Mouse (Mus musculus) embryonic stem cell, embryonic (primary cell): ENCODE results near the gene Hist1h3c.
"Not testable (repeated sequence)": the region's sequence is repeated elsewhere in the genome, so short reads cannot be mapped to it uniquely, and the experiment has no call there.

Source experiments
- CTCF ChIA-PET, 4 experiments: fragments of 300-600 bp in 2 of 4; fragments of 350-600 bp in 2 of 4; sonication (Branson Sonifier 250); formaldehyde crosslinking; loops; one replicate each; lab custom pipeline; 2022; ENCODE audit warnings: inconsistent platforms in 2 of 4; lab: Charles Lee
- POLR2A ChIA-PET, 4 experiments: fragments of 300-600 bp in 2 of 4; fragments of 350-600 bp in 2 of 4; sonication (Branson Sonifier 250); formaldehyde crosslinking; loops; one replicate each; lab custom pipeline; 2022; ENCODE audit warnings: antibody characterized with exemption in 4 of 4, inconsistent platforms in 1 of 4; lab: Charles Lee

The Hist1h3c gene

DNA sequence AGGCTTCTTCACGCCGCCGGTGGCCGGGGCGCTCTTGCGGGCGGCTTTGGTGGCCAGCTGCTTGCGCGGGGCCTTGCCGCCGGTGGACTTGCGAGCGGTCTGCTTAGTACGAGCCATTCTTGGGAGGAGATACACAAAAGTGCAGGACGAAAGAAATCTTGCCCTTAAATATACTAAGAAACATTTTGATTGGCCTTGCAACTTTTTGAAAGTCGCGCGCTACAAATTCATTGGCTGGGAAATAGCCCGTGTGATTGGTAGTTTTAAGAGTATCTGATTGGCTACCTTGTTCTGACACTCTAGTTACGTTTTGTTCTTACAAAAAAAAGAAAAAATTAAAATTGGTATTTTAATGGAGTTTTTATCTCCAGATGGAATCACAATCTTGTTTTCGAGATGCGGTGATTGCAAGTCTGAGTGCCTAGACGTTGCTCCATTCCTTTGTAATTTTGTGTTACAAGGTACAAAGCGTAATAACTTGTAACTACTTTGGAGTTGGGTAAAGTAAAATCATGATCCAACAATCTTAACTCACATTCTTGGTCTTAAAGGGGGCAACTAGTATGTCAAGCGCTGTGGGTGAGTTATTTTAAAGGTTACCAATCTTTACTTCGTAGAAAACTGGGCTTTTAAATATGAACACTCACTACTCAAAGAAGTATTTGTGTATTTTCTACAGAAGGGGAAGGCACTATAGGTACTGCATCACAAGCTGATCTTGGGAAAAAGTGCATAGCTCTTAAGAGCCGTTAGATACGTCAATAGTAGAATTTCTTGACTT, at the start of gene Hist1h3c:
Gene Hist1h3c (minus strand): TSS at position 222 of the 781 bp plus-strand sequence.
- ChIA-PET CTCF (interaction anchor here in 1 of 4 experiments (0.7 kb wide), 2 partner anchors 48 to 199 kb away, joined by 3 to 6 read pairs; partner anchors contain the start of gene Hist1h4c), POLR2A (interaction anchor here (0.6 to 44.4 kb wide), 65 partner anchors 4 to 1959 kb away, joined by 3 to 2331 read pairs (median 7); partner anchors contain the start of genes Hist1h4a (in 4 of the 4), Hist1h4b (in 4 of the 4), Hist1h4d (in 4 of the 4) and Hist1h1a (in 3 of the 4))

DNA sequence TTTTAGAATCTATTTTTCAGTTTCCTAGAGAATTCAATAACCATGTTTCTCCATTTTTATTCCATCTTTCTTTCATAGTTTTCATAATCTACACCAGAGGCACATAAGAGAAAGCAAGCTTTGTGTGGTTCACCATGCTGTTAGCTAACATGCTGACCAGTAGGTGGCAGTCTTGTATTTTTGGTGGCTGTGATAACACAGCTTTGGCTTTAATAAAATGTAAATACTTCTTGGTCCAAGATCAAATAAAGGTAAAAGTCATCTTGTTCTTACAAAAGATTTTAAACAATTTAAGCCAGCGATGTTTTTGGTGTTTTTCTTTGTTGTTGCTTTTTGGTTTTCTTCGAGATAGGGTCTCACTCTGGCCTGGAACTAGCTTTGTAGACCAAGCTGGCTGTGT, 47.1 kb upstream of the Hist1h3c start:
- ChIA-PET POLR2A (interaction anchor here in 3 of 4 experiments (0.5 to 1.9 kb wide), 11 partner anchors 29 to 1049 kb away, joined by 3 to 16 read pairs (median 4); partner anchors contain the start of genes Hist1h1a (in 3 of the 3), Hist1h3a (in 2 of the 3), Hist1h2ab (in 1 of the 3) and Hist1h3b (in 1 of the 3)), CTCF (interaction anchor here (0.5 to 1.8 kb wide), 54 partner anchors 9 to 1087 kb away, joined by 3 to 12 read pairs (median 4); partner anchors contain the start of genes Hist1h2aa (in 1 of the 4), Hist1h2ba (in 1 of the 4) and Hist1h4c (in 1 of the 4))

DNA sequence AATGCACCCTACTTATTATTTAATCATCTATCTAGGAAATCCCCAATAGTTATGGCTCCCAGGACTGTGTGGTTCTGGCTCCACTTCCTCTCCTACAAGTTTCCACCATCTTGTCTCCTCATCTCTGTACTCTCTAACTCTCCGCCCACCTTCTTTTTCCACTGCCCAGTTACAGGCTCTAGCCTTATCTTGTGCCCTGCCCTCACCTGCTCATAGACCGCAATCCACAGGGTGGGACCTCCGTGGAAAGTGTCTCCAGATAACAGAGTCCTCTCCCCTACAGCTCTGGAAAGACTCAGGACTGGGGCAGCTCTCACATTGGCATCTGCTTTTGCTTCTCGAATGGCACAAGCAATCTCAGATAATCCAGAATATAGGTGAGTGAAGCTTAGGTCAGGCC, 33.6 kb upstream of the Hist1h3c start:
- CTCF ChIA-PET: interaction anchor here in 2 of 4 experiments (0.7 to 1.1 kb wide), 2 partner anchors 13 to 475 kb away, joined by 3 read pairs; no protein-coding TSS in a partner anchor
- POLR2A ChIA-PET: interaction anchor here in 3 of 4 experiments (0.7 to 44.4 kb wide), 19 partner anchors 9 to 1217 kb away, joined by 3 to 2331 read pairs (median 5); partner anchors contain the start of genes Hist1h1a (in 3 of the 3), Hist1h3a (in 3 of the 3), Hist1h4a (in 3 of the 3) and Hist1h1c (in 2 of the 3)

- ChIA-PET CTCF (interaction anchor here in 1 of 4 experiments (0.7 kb wide), 1 partner anchor 144 kb away, joined by 4 read pairs; no protein-coding TSS in a partner anchor), POLR2A (interaction anchor here (0.7 to 44.4 kb wide), 19 partner anchors 9 to 620 kb away, joined by 3 to 2331 read pairs (median 5); partner anchors contain the start of genes Hist1h1a (in 3 of the 4), Hist1h2ac (in 3 of the 4), Hist1h2bc (in 3 of the 4) and Hist1h3a (in 3 of the 4))
Measured at GRCm38 (mm10) chr13:23778339-23778738, 32.9 kb upstream of the Hist1h3c start.

DNA sequence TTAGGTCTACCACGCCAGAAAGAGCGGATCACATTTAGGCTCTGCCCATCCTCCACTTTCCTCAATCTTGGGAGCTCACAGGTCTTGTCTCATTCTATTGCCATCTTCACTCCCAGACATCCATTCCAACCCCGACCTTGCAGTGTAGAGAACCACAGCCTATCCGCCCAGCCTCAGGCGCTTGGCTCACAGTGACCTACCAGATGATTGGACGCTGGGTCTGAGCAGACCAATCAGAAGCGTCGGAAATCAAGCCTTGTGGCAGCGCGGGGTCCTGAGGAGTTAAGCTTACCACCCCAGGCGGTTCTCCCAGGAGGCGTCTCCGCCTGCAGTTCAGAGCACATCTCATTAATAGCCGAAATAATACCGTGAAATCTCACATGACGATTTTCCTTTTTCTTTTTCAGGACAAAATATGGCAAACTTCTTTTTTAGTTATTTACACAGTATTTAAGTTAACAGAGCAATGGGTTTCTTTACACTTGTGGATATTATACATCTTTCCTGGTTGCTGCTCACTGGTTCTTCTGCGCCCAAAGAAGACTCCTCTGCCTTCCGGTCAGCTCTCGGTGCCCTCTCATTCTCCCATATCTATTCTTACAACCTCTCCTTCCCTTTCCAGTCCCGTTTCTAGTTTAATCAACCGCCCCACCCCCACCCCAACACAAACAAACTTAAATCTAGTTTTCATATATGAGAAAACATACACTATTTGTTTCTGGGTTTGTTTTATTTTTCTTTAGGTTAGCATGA, 27.3 kb upstream of the Hist1h3c start:
- ChIA-PET POLR2A (interaction anchor here (0.6 to 44.4 kb wide), 30 partner anchors 8 to 507 kb away, joined by 3 to 2331 read pairs (median 6); partner anchors contain the start of genes Hist1h1a (in 4 of the 4), Hist1h3b (in 4 of the 4), Hist1h1c (in 3 of the 4) and Hist1h2ab (in 3 of the 4)), CTCF (interaction anchor here in 2 of 4 experiments (0.6 to 1.3 kb wide), 2 partner anchors 9 to 201 kb away, joined by 3 to 10 read pairs; partner anchors contain the start of gene Hist1h1a (in 1 of the 2))

GRCm38 (mm10) chr13:23769613-23770012, 24.2 kb upstream of the Hist1h3c start, which contains the start of gene Trim38:
Gene Trim38, plus strand, starts transcription at chr13:23769913.
- CTCF ChIA-PET: not testable (repeated sequence)
- POLR2A ChIA-PET: interaction anchor here (0.6 to 44.4 kb wide), 17 partner anchors 7 to 1727 kb away, joined by 3 to 2331 read pairs (median 5); partner anchors contain the start of genes Hist1h1c (in 2 of the 4), Hist1h2bb (in 2 of the 4), Hist1h3b (in 2 of the 4) and Hist1h3c (in 2 of the 4)

GRCm38 (mm10) chr13:23768834-23769397, 23.5 kb upstream of the Hist1h3c start:
- ChIA-PET CTCF (interaction anchor here in 1 of 4 experiments (0.6 to 0.7 kb wide), 2 partner anchors 68 to 82 kb away, joined by 3 read pairs; no protein-coding TSS in a partner anchor), POLR2A (interaction anchor here (0.6 to 44.4 kb wide), 22 partner anchors 7 to 1726 kb away, joined by 3 to 2331 read pairs (median 4); partner anchors contain the start of genes Hist1h2ac (in 3 of the 4), Hist1h2bc (in 3 of the 4), Hist1h1c (in 2 of the 4) and Hist1h2bb (in 2 of the 4))

- POLR2A ChIA-PET: interaction anchor here in 3 of 4 experiments (0.7 to 44.4 kb wide), 11 partner anchors 8 to 134 kb away, joined by 3 to 2331 read pairs (median 9); partner anchors contain the start of genes Hist1h1c (in 3 of the 3), Hist1h3c (in 3 of the 3), Hist1h2ab (in 2 of the 3) and Hist1h2ac (in 2 of the 3)
- CTCF ChIA-PET: no interaction called here
Measured at GRCm38 (mm10) chr13:23766772-23767171, 21.4 kb upstream of the Hist1h3c start.

DNA sequence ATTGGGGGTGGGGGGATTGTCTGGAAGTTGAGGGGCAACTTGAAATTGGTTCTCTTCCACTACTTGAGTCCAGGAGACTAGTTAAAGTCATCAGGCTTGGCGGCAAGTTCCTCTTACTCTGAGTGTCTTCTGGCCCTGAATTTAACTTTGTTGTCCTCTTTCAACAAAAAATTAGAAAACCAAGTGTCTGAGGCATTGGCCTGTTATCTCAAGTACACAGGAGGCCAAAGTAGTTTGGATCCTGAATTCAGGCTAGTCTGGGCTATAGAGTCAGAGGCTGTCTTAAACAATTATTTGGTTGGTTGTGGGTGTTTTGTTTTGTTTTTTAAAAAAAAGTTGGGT, 19.7 kb upstream of the Hist1h3c start:
- CTCF ChIA-PET: interaction anchor here in 2 of 4 experiments (0.6 to 0.7 kb wide), 3 partner anchors 35 to 67 kb away, joined by 3 to 7 read pairs (median 7); no protein-coding TSS in a partner anchor
- POLR2A ChIA-PET: interaction anchor here (0.6 to 44.4 kb wide), 46 partner anchors 8 to 1209 kb away, joined by 3 to 2331 read pairs (median 16); partner anchors contain the start of genes Hist1h2ab (in 4 of the 4), Hist1h3b (in 4 of the 4), Hist1h1c (in 3 of the 4) and Hist1h2ac (in 3 of the 4)

GRCm38 (mm10) chr13:23764324-23765171, 19.1 kb upstream of the Hist1h3c start:
- ChIA-PET POLR2A (interaction anchor here (0.5 to 44.4 kb wide), 123 partner anchors 9 to 1981 kb away, joined by 3 to 2331 read pairs (median 6); partner anchors contain the start of genes Hist1h2ab (in 4 of the 4), Hist1h3b (in 4 of the 4), Carmil1 (in 3 of the 4) and Hist1h1c (in 3 of the 4)), CTCF (interaction anchor here (0.6 to 1.8 kb wide), 5 partner anchors 8 to 67 kb away, joined by 3 to 10 read pairs (median 5); partner anchors contain the start of gene Hist1h4c (in 1 of the 4))

- ChIA-PET CTCF (interaction anchor here in 2 of 4 experiments (0.6 to 1.8 kb wide), 4 partner anchors 9 to 66 kb away, joined by 3 to 10 read pairs (median 4); partner anchors contain the start of gene Hist1h4c (in 1 of the 2)), POLR2A (interaction anchor here (0.5 to 44.4 kb wide), 196 partner anchors 9 to 1980 kb away, joined by 3 to 2331 read pairs (median 5); partner anchors contain the start of genes Hist1h1c (in 4 of the 4), Hist1h2ab (in 4 of the 4), Hist1h2ac (in 4 of the 4) and Hist1h2bc (in 4 of the 4))
Measured at GRCm38 (mm10) chr13:23763586-23764323, 18.4 kb upstream of the Hist1h3c start, which contains the start of gene Hist1h1a. Gene Hist1h1a, plus strand, starts transcription at chr13:23763666.

DNA sequence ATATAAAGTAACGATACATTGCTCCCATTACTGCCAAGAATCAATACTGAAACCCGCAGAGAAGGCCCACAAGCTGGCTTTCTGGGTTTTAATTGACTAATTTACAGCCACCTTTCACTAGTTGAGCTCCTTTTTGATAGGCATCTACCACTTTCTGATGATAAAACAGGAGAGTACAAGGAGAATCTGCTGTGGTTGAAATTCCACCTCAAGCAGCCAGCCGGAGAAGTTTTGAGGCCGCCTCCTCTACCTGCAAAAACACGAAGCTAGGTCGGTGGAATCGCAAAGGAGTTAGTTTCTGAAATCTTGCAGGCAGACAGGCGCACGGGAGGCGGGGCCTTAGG, 17.8 kb upstream of the Hist1h3c start:
- ChIA-PET CTCF (interaction anchor here in 2 of 4 experiments (1.1 to 1.8 kb wide), 3 partner anchors 9 to 65 kb away, joined by 3 to 10 read pairs (median 5); partner anchors contain the start of gene Hist1h4c (in 1 of the 2)), POLR2A (interaction anchor here (0.6 to 44.4 kb wide), 183 partner anchors 10 to 1977 kb away, joined by 3 to 2331 read pairs (median 5); partner anchors contain the start of genes Hist1h1c (in 4 of the 4), Hist1h2ab (in 4 of the 4), Hist1h2ac (in 4 of the 4) and Hist1h2bc (in 4 of the 4))

- POLR2A ChIA-PET: interaction anchor here (0.6 to 44.4 kb wide), 76 partner anchors 9 to 1982 kb away, joined by 3 to 2331 read pairs (median 10); partner anchors contain the start of genes Hist1h1c (in 4 of the 4), Hist1h2ab (in 4 of the 4), Hist1h2ac (in 4 of the 4) and Hist1h2bc (in 4 of the 4)
- CTCF ChIA-PET: interaction anchor here in 1 of 4 experiments (1.8 kb wide), 1 partner anchor 64 kb away, joined by 5 read pairs; the partner anchor contains the start of gene Hist1h4c
Measured at GRCm38 (mm10) chr13:23761871-23762821, 16.7 kb upstream of the Hist1h3c start, which contains the start of gene Hist1h3a. Gene Hist1h3a, minus strand, starts transcription at chr13:23762386.
